Mouse (Mus musculus) CH12.LX (cell line): ENCODE data around the gene Ccdc24. TPM values are rescaled to one million over a fixed set of nuclear protein-coding genes. Genes with fewer than 3 reads are reported as not detected.

Source experiments
- DNase-seq: peaks from one replicate; pipeline ENCODE4 v3.0.0-alpha.2; 2013; ENCODE audit errors: extremely low read depth
- H3K27ac ChIP-seq: 2 replicates; pipeline ENCODE4 v1.5.1; 2012; ENCODE audit warnings: low read depth, mild to moderate bottlenecking, control low read depth, moderate library complexity; ENCODE audit not compliant: insufficient read depth
- H3K27me3 ChIP-seq: replicated peaks from 2 replicates; pipeline ENCODE3; 2012; ENCODE audit warnings: inconsistent platforms
- H3K36me3 ChIP-seq, 2 experiments: replicated peaks in 1 of 2; 2 replicates each; pipeline versions ENCODE3 to v1.6.1; 2012; ENCODE audit warnings: inconsistent platforms in 1 of 2, low read length in 1 of 2, mild to moderate bottlenecking in 1 of 2, mixed read lengths in 1 of 2, moderate library complexity in 1 of 2; ENCODE audit not compliant: control insufficient read depth in 1 of 2, insufficient read depth in 1 of 2
- H3K4me1 ChIP-seq, 2 experiments: 2 replicates each; pipeline ENCODE4 v1.6.1; 2012; ENCODE audit warnings: inconsistent platforms in 1 of 2, moderate library complexity in 1 of 2; ENCODE audit not compliant: insufficient read depth in 2 of 2, control insufficient read depth in 1 of 2
- H3K4me2 ChIP-seq: 2 replicates; pipeline ENCODE4 v1.6.1; 2012; ENCODE audit warnings: low read depth, mild to moderate bottlenecking, control low read depth; ENCODE audit not compliant: poor library complexity, insufficient read depth, severe bottlenecking
- H3K4me3 ChIP-seq, 3 experiments: fragments of 150-350 bp in 1 of 3; sonication (generic) in 1 of 3; replicated peaks in 1 of 3; 2 replicates each; pipeline versions ENCODE3 to v1.5.1; 2011 to 2012; ENCODE audit warnings: low read depth in 2 of 3, low read length in 2 of 3, mild to moderate bottlenecking in 2 of 3, moderate library complexity in 2 of 3, control low read depth in 1 of 3, improper control_type of control experiment in 1 of 3, inconsistent platforms in 1 of 3, mixed read lengths in 1 of 3; ENCODE audit not compliant: poor library complexity in 1 of 3
- H3K79me2 ChIP-seq: replicated peaks from 2 replicates; pipeline ENCODE4 v1.6.1; 2012; ENCODE audit warnings: mild to moderate bottlenecking, moderate library complexity; ENCODE audit not compliant: control insufficient read depth, poor library complexity, insufficient read depth, severe bottlenecking; ENCODE audit errors: extremely low read depth
- H3K9ac ChIP-seq: 2 replicates; pipeline ENCODE4 v1.6.1; 2012; ENCODE audit warnings: low read depth, mild to moderate bottlenecking, control low read depth, moderate library complexity; ENCODE audit not compliant: insufficient read depth
- H3K9me3 ChIP-seq: replicated peaks from 2 replicates; pipeline ENCODE3; 2012; ENCODE audit warnings: low read length, inconsistent platforms, mixed read lengths
- BHLHE40 ChIP-seq: IDR thresholded peaks from 2 replicates; pipeline ENCODE4 v1.6.1; 2011; ENCODE audit warnings: mild to moderate bottlenecking, low read depth, low read length, improper control_type of control experiment
- CHD1 ChIP-seq: IDR thresholded peaks from 2 replicates; pipeline ENCODE4 v1.6.1; 2012; ENCODE audit warnings: low read depth, low read length, improper control_type of control experiment, inconsistent platforms
- CHD2 ChIP-seq: IDR thresholded peaks from 2 replicates; pipeline ENCODE4 v1.6.1; 2011; ENCODE audit warnings: low read length, improper control_type of control experiment
- CTCF ChIP-seq, 2 experiments: IDR thresholded peaks in 1 of 2; conservative IDR thresholded peaks in 1 of 2; 2 replicates each; pipeline ENCODE4 v1.5.1; 2011 to 2012; ENCODE audit warnings: low read depth in 2 of 2, low read length in 2 of 2, improper control_type of control experiment in 1 of 2, inconsistent platforms in 1 of 2, mild to moderate bottlenecking in 1 of 2, moderate library complexity in 1 of 2
- E2F4 ChIP-seq: IDR thresholded peaks from 2 replicates; pipeline ENCODE4 v1.6.1; 2011; ENCODE audit warnings: low read depth, low read length, improper control_type of control experiment; ENCODE audit not compliant: insufficient replicate concordance
- ELF1 ChIP-seq: IDR thresholded peaks from 2 replicates; pipeline ENCODE4 v1.6.1; 2014; ENCODE audit warnings: low read depth, mild to moderate bottlenecking, inconsistent platforms, low read length, improper control_type of control experiment
- EP300 ChIP-seq: IDR thresholded peaks from 2 replicates; pipeline ENCODE4 v1.6.1; 2011; ENCODE audit warnings: low read length, improper control_type of control experiment
- ETS1 ChIP-seq: conservative IDR thresholded peaks from 2 replicates; pipeline ENCODE4 v1.6.1; 2012; ENCODE audit warnings: low read depth, mild to moderate bottlenecking, inconsistent platforms, low read length, improper control_type of control experiment, moderate library complexity
- GABPA ChIP-seq: IDR thresholded peaks from 2 replicates; pipeline ENCODE4 v1.6.1; 2012; ENCODE audit warnings: low read depth, low read length, improper control_type of control experiment, inconsistent platforms; ENCODE audit not compliant: insufficient replicate concordance
- HCFC1 ChIP-seq: IDR thresholded peaks from 2 replicates; pipeline ENCODE4 v1.6.1; 2012; ENCODE audit warnings: low read depth, mild to moderate bottlenecking, inconsistent platforms, low read length, improper control_type of control experiment
- IRF4 ChIP-seq: IDR thresholded peaks from 2 replicates; pipeline ENCODE4 v1.6.1; 2014; ENCODE audit warnings: low read depth, mild to moderate bottlenecking, inconsistent platforms, low read length, improper control_type of control experiment
- JUN ChIP-seq: IDR thresholded peaks from 2 replicates; pipeline ENCODE4 v1.6.1; 2011; ENCODE audit warnings: low read depth, mild to moderate bottlenecking, low read length, improper control_type of control experiment, moderate library complexity; ENCODE audit not compliant: insufficient read depth
- JUND ChIP-seq: conservative IDR thresholded peaks from 2 replicates; pipeline ENCODE4 v1.6.1; 2011; ENCODE audit warnings: low read depth, low read length, improper control_type of control experiment
- KAT2A ChIP-seq: IDR thresholded peaks from 2 replicates; pipeline ENCODE4 v1.6.1; 2012; ENCODE audit warnings: low read length, improper control_type of control experiment, inconsistent platforms; ENCODE audit not compliant: insufficient replicate concordance
- MAFK ChIP-seq: IDR thresholded peaks from 2 replicates; pipeline ENCODE4 v1.6.1; 2011; ENCODE audit warnings: low read length, improper control_type of control experiment; ENCODE audit not compliant: insufficient replicate concordance
- MAX ChIP-seq: IDR thresholded peaks from 2 replicates; pipeline ENCODE4 v1.6.1; 2011; ENCODE audit warnings: low read length, improper control_type of control experiment
- MAZ ChIP-seq: IDR thresholded peaks from 2 replicates; pipeline ENCODE4 v1.6.1; 2012; ENCODE audit warnings: low read depth, mild to moderate bottlenecking, inconsistent platforms, low read length, improper control_type of control experiment, moderate library complexity
- MEF2A ChIP-seq: IDR thresholded peaks from 2 replicates; pipeline ENCODE4 v1.6.1; 2014; ENCODE audit warnings: low read depth, mild to moderate bottlenecking, inconsistent platforms, low read length, improper control_type of control experiment, borderline replicate concordance
- MXI1 ChIP-seq: IDR thresholded peaks from 2 replicates; pipeline ENCODE4 v1.6.1; 2011; ENCODE audit warnings: mild to moderate bottlenecking, low read depth, low read length, improper control_type of control experiment
- MYC ChIP-seq: IDR thresholded peaks from 2 replicates; pipeline ENCODE4 v1.6.1; 2011; ENCODE audit warnings: low read depth, mild to moderate bottlenecking, improper control_type of control experiment, low read length
- NELFE ChIP-seq: IDR thresholded peaks from 2 replicates; pipeline ENCODE4 v1.6.1; 2011; ENCODE audit warnings: low read depth, low read length, improper control_type of control experiment
- NRF1 ChIP-seq: IDR thresholded peaks from 2 replicates; pipeline ENCODE4 v1.6.1; 2014; ENCODE audit warnings: low read depth, mild to moderate bottlenecking, inconsistent platforms, low read length, improper control_type of control experiment, moderate library complexity
- PAX5 ChIP-seq: IDR thresholded peaks from 2 replicates; pipeline ENCODE4 v1.6.1; 2012; ENCODE audit warnings: low read length, inconsistent platforms, mixed read lengths
- POLR2A ChIP-seq: IDR thresholded peaks from 2 replicates; pipeline ENCODE4 v1.6.1; 2011; ENCODE audit warnings: low read depth, mild to moderate bottlenecking, improper control_type of control experiment, low read length
- POLR2AphosphoS2 ChIP-seq: IDR thresholded peaks from 2 replicates; pipeline ENCODE4 v1.6.1; 2011; ENCODE audit warnings: low read depth, low read length, improper control_type of control experiment
- RAD21 ChIP-seq: IDR thresholded peaks from 2 replicates; pipeline ENCODE4 v1.6.1; 2011; ENCODE audit warnings: low read depth, mild to moderate bottlenecking, low read length, improper control_type of control experiment, moderate library complexity
- RCOR1 ChIP-seq: conservative IDR thresholded peaks from 2 replicates; pipeline ENCODE4 v1.6.1; 2012; ENCODE audit warnings: low read depth, mild to moderate bottlenecking, inconsistent platforms, low read length, improper control_type of control experiment
- SIN3A ChIP-seq: IDR thresholded peaks from 2 replicates; pipeline ENCODE4 v1.6.1; 2012; ENCODE audit warnings: low read length, improper control_type of control experiment, inconsistent platforms
- SMC3 ChIP-seq: IDR thresholded peaks from 2 replicates; pipeline ENCODE4 v1.6.1; 2011; ENCODE audit warnings: low read depth, low read length, improper control_type of control experiment
- TBP ChIP-seq: conservative IDR thresholded peaks from 2 replicates; pipeline ENCODE4 v1.6.1; 2011; ENCODE audit warnings: low read depth, low read length, improper control_type of control experiment
- TCF12 ChIP-seq: IDR thresholded peaks from 2 replicates; pipeline ENCODE4 v1.6.1; 2014; ENCODE audit warnings: low read depth, mild to moderate bottlenecking, inconsistent platforms, low read length, improper control_type of control experiment
- UBTF ChIP-seq: IDR thresholded peaks from 2 replicates; pipeline ENCODE4 v1.6.1; 2012; ENCODE audit warnings: low read depth, mild to moderate bottlenecking, inconsistent platforms, low read length, improper control_type of control experiment, moderate library complexity
- USF1 ChIP-seq: IDR thresholded peaks from 2 replicates; pipeline ENCODE4 v1.6.1; 2014; ENCODE audit warnings: low read depth, mild to moderate bottlenecking, inconsistent platforms, low read length, improper control_type of control experiment
- USF2 ChIP-seq: conservative IDR thresholded peaks from 2 replicates; pipeline ENCODE4 v1.6.1; 2011; ENCODE audit warnings: low read depth, low read length, improper control_type of control experiment
- ZC3H11A ChIP-seq: IDR thresholded peaks from 2 replicates; pipeline ENCODE4 v1.6.1; 2012; ENCODE audit warnings: low read depth, mild to moderate bottlenecking, inconsistent platforms, low read length, improper control_type of control experiment
- ZKSCAN1 ChIP-seq: IDR thresholded peaks from 2 replicates; pipeline ENCODE4 v1.6.1; 2012; ENCODE audit warnings: low read depth, inconsistent platforms, low read length, improper control_type of control experiment, borderline replicate concordance
- ZMIZ1 ChIP-seq: IDR thresholded peaks from 2 replicates; pipeline ENCODE4 v1.6.1; 2012; ENCODE audit warnings: low read depth, mild to moderate bottlenecking, inconsistent platforms, low read length, improper control_type of control experiment
- ZNF384 ChIP-seq: IDR thresholded peaks from 2 replicates; pipeline ENCODE4 v1.6.1; 2012; ENCODE audit warnings: low read depth, low read length, improper control_type of control experiment, inconsistent platforms
- dilution Hi-C: fragments of 300-500 bp; cut with MboI; formaldehyde crosslinking; loops from 2 replicates; pipeline ENCODE4 v1.14.3; 2020; ENCODE audit warnings: low sequenced_read_pairs; ENCODE audit not compliant: extremely low pct_unique_long_range_greater_than_20kb, extremely low pct_ligation_motif_present
- in situ Hi-C: fragments of 300-500 bp; cut with MboI; formaldehyde crosslinking; loops from 3 replicates; pipeline ENCODE4 v1.14.3; 2019; ENCODE audit warnings: low sequenced_read_pairs, low pct_ligation_motif_present, low pct_unique_long_range_greater_than_20kb, mixed read lengths
- polyA plus RNA-seq: library from polyadenylated mRNA; unstranded; fragments of >175 nt; gene quantifications from 2 replicates; pipeline ENCODE4 v1.2.1, GENCODE M21; 2012; ENCODE audit warnings: low read depth; ENCODE audit not compliant: insufficient read length
- total RNA-seq, 2 experiments: library from RNA; depleted of rRNA; stranded (reverse); fragments of 300-350 nt in 1 of 2; fragments of >200 nt in 1 of 2; gene quantifications; 2 replicates each; pipeline ENCODE4 v1.2.3; 2012 to 2014

Gene Ccdc24
- total and polyA plus RNA-seq, 3 experiments, result 0.81 to 0.93 TPM; not detected in 1

DNA sequence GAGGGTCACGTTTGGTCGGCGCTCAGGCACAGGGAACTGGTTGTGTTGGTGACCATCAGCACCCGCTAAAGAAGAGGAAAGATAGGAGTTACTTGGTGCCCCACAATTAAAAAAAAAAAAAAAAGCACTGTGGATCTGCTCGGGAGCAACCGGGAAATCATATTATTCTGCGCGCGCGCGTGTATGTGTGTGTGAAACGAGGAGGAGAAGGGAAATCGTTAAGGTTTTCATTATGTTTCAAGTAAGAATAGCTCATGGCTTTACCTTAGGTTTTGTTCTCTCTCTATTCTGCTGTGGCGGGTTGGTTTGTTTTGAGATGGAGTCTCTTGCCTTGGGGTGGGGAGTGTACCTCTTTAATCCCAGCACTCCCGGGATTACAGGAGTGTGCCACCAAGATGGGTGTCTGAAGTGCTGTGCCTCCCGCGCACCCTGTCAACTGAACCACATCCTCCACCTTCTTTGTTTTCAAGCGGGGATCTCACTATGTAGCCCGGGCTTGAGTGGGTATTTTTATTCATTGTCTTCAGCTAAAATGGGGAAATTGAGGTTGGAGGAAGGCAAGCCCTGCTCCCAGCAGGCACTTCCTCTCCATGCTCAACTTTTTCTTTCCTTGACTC, 43.2 kb upstream of the Ccdc24 start:
- TF ChIP-seq BHLHE40 (no peak), RAD21 (no peak), POLR2AphosphoS2 (0 out of 2 replicates have a peak, but pooled peaks have one; percentile 20), NELFE (no peak), USF1 (no peak), ZKSCAN1 (no peak), TBP (no peak), ZMIZ1 (no peak; the same call in 1 of the 2 replicates), POLR2A (no peak), MEF2A (no peak), CHD1 (0 out of 2 replicates have a peak, but pooled peaks have one; percentile 55), EP300 (peak; percentile 24), MYC (no peak), HCFC1 (no peak), PAX5 (no peak), ETS1 (no peak), MAZ (0 out of 2 replicates have a peak, but pooled peaks have one; percentile 3), SMC3 (no peak), ELF1 (no peak), ZNF384 (no peak), CTCF (conservative IDR thresholded peaks at IDR 0.05 in 1 of 2, IDR thresholded peaks at IDR 0.05 in 1 of 2; ENCODE audit: low read depth in 2 of 2, low read length in 2 of 2) (no peak), MAX (no peak), UBTF (no peak), RCOR1 (no peak), NRF1 (no peak; the same call in 1 of the 2 replicates), MXI1 (0 out of 2 replicates have a peak, but pooled peaks have one; percentile 36), CHD2 (no peak), E2F4 (0 out of 2 replicates have a peak, but pooled peaks have one; percentile 22), IRF4 (peak; percentile 4; the same call in 1 of the 2 replicates), SIN3A (peak; percentile 7; the same call in 1 of the 2 replicates), JUND (no peak), ZC3H11A (no peak), MAFK (no peak), GABPA (no peak), TCF12 (no peak), KAT2A (no peak), USF2 (no peak), JUN (no peak)
- no peak overlapping the region for H3K27ac ChIP-seq
- H3K79me2 ChIP-seq, result peaks cover 12% of the 10 kb centered on the region; the same call in 1 of the 2 replicates
- DNase-seq, result peak; percentile 29
- H3K4me1 ChIP-seq, result peaks cover 6 to 49% of the 10 kb centered on the region in 2 experiments; a peak in 3 of 4 replicates
- H3K36me3 ChIP-seq, result peaks cover 13 to 31% of the 10 kb centered on the region in 2 experiments
- in situ Hi-C loops (loop anchor here (10.0 kb wide), 1 partner anchor 149 kb away; no protein-coding TSS in a partner anchor), dilution Hi-C loops (no loop called here)
- no peaks in the 10 kb centered on the region for H3K9me3 ChIP-seq
- H3K27me3 ChIP-seq, result no peaks in the 10 kb centered on the region
- H3K4me2 ChIP-seq, result peak overlapping the region; percentile 54
- H3K4me3 ChIP-seq, result peak overlapping the region; percentile 84 to 96 (median 86)
- peak overlapping the region; percentile 82 for H3K9ac ChIP-seq
